Mouse (Mus musculus): Measurements from ENCODE around the gene Plcz1. TPM values are rescaled to one million over a fixed set of nuclear protein-coding genes. Genes with fewer than 3 reads are reported as not detected.
A peak's percentile ranks its signal among the peaks of the same experiment; 100 is the strongest.

Plcz1 gene
- not detected in 2 replicates for polyA plus RNA-seq (2011; ENCODE audit: insufficient read depth, insufficient read length, low read depth, missing spikeins)

DNA sequence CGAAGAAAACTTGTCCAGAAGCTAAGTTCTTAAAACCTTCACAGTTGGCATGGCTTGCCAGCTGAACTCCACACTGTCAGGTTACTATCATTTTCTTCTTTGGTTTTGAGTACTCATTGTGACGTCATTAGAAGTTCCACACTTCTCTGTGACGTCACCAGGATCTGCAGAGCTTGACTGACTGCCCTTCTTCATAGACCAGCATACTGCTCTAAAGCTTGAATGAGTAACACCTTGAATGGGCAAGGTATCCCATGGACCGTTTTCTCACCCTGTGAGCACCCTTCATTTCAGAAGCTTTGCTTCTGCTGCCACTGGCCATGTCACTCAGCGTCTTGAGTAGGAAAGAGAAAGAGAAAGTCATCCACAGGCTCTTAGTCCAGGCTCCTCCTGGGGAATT, at the start of gene Plcz1:
TSS of gene Plcz1 (minus strand) at position 101 of the 400 bp plus-strand sequence.
- no peaks in the 10 kb centered on the region for H3K4me1 ChIP-seq (ENCODE audit: control insufficient read depth, insufficient read depth, low read length)
- no peak within 1 kb of the TSS for H3K4me3 ChIP-seq (ENCODE audit: low read depth, low read length)
- H3K36me3 ChIP-seq (ENCODE audit: control insufficient read depth, insufficient read depth, low read length, poor library complexity, severe bottlenecking) = no peaks in the 10 kb centered on the region
- no peak within 1 kb of the TSS for H3K27ac ChIP-seq (ENCODE audit: insufficient read depth, low read length)
- TF ChIP-seq CTCF (IDR thresholded peaks at IDR 0.05; ENCODE audit: low read depth, low read length) (no peak), EP300 (IDR thresholded peaks at IDR 0.05; ENCODE audit: insufficient read depth, low read depth, low read length) (no peak), POLR2A (IDR thresholded peaks at IDR 0.05; ENCODE audit: insufficient read depth, low read length) (no peak)
- no peaks in the 10 kb centered on the region for H3K9me3 ChIP-seq (replicated peaks; ENCODE audit: control insufficient read depth, insufficient read depth, low read length, poor library complexity, severe bottlenecking)
- no peaks in the 10 kb centered on the region for H3K27me3 ChIP-seq (ENCODE audit: control insufficient read depth, insufficient read depth, low read length, poor library complexity, severe bottlenecking)
- H3K9ac ChIP-seq (ENCODE audit: low read depth, poor library complexity, severe bottlenecking) = no peak within 1 kb of the TSS

- H3K4me1 ChIP-seq (ENCODE audit: control insufficient read depth, insufficient read depth, low read length) = no peaks in the 10 kb centered on the region
Measured at GRCm38 (mm10) chr6:140089855-140090254, 48.6 kb upstream of the Plcz1 start.

DNA sequence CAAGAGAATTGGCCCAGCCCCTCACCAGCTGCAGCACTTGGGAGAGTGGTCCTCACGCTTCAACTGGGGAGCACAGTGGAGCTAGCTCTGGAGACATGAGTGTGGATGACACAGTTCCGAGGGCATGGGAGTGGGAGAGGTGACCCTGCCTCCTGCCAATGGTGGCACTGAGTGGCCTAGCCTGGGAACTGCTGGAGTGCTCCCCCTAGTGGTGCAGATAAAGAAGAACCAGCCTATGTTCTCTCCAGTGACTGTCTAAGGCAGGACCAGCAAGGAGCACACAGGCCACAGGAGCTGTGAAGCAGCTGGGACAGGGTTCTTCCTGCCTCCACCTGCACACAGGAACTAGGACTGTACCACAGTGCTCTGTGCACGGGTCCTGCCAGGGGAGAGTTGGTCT, 40.5 kb upstream of the Plcz1 start:
- Histone ChIP-seq H3K36me3 (ENCODE audit: control insufficient read depth, insufficient read depth, low read length, poor library complexity, severe bottlenecking) (no peaks in the 10 kb centered on the region), H3K27ac (ENCODE audit: insufficient read depth, low read length) (no peak overlapping the region), H3K27me3 (ENCODE audit: control insufficient read depth, insufficient read depth, low read length, poor library complexity, severe bottlenecking) (no peaks in the 10 kb centered on the region), H3K4me3 (ENCODE audit: low read depth, low read length) (no peak overlapping the region), H3K4me1 (ENCODE audit: control insufficient read depth, insufficient read depth, low read length) (no peaks in the 10 kb centered on the region), H3K9me3 (replicated peaks; ENCODE audit: control insufficient read depth, insufficient read depth, low read length, poor library complexity, severe bottlenecking) (no peaks in the 10 kb centered on the region; the same call in 1 of the 2 replicates), H3K9ac (ENCODE audit: low read depth, poor library complexity, severe bottlenecking) (no peak overlapping the region)
- peak; percentile 81 for TF ChIP-seq CTCF (IDR thresholded peaks at IDR 0.05; ENCODE audit: low read depth, low read length)
- no peak for TF ChIP-seq POLR2A (IDR thresholded peaks at IDR 0.05; ENCODE audit: insufficient read depth, low read length)

More at GRCm38 (mm10) chr6:140089855-140090254, 48.6 kb upstream of the Plcz1 start:
- no peak for TF ChIP-seq EP300 (IDR thresholded peaks at IDR 0.05; ENCODE audit: insufficient read depth, low read depth, low read length)
- TF ChIP-seq POLR2A (IDR thresholded peaks at IDR 0.05; ENCODE audit: insufficient read depth, low read length) = no peak
- no peak for TF ChIP-seq CTCF (IDR thresholded peaks at IDR 0.05; ENCODE audit: low read depth, low read length)
- Histone ChIP-seq H3K4me3 (ENCODE audit: low read depth, low read length) (no peak overlapping the region), H3K36me3 (ENCODE audit: control insufficient read depth, insufficient read depth, low read length, poor library complexity, severe bottlenecking) (no peaks in the 10 kb centered on the region), H3K9ac (ENCODE audit: low read depth, poor library complexity, severe bottlenecking) (no peak overlapping the region), H3K27ac (ENCODE audit: insufficient read depth, low read length) (no peak overlapping the region), H3K9me3 (replicated peaks; ENCODE audit: control insufficient read depth, insufficient read depth, low read length, poor library complexity, severe bottlenecking) (no peaks in the 10 kb centered on the region), H3K27me3 (ENCODE audit: control insufficient read depth, insufficient read depth, low read length, poor library complexity, severe bottlenecking) (no peaks in the 10 kb centered on the region)

DNA sequence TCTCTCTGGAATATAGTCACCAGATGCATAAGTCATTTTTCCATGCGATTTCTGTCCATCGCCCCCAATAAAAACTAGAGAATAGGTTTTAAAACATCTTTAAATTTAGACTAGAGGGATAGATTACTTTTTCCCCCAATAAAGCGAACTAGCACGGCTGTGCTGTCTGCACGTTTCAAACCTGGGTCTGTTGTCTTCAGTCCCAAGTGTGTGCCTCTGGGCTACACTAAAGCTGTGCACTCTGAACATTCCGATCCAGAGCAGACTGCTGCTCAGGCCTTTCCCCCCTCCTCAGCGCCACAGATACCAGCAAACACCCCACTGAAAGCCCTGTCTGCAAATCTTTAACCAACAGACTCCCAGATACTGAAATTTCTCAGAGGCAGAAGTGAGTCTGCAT, 39.7 kb upstream of the Plcz1 start:
- no peaks in the 10 kb centered on the region; the same call in 1 of the 2 replicates for H3K9me3 ChIP-seq (replicated peaks; ENCODE audit: control insufficient read depth, insufficient read depth, low read length, poor library complexity, severe bottlenecking)
- no peak overlapping the region for H3K27ac ChIP-seq (ENCODE audit: insufficient read depth, low read length)
- no peaks in the 10 kb centered on the region for H3K4me1 ChIP-seq (ENCODE audit: control insufficient read depth, insufficient read depth, low read length)
- H3K27me3 ChIP-seq (ENCODE audit: control insufficient read depth, insufficient read depth, low read length, poor library complexity, severe bottlenecking) = no peaks in the 10 kb centered on the region
- H3K9ac ChIP-seq (ENCODE audit: low read depth, poor library complexity, severe bottlenecking) = no peak overlapping the region
- no peak overlapping the region for H3K4me3 ChIP-seq (ENCODE audit: low read depth, low read length)
- no peaks in the 10 kb centered on the region for H3K36me3 ChIP-seq (ENCODE audit: control insufficient read depth, insufficient read depth, low read length, poor library complexity, severe bottlenecking)
- TF ChIP-seq EP300 (IDR thresholded peaks at IDR 0.05; ENCODE audit: insufficient read depth, low read depth, low read length) (no peak), POLR2A (IDR thresholded peaks at IDR 0.05; ENCODE audit: insufficient read depth, low read length) (no peak), CTCF (IDR thresholded peaks at IDR 0.05; ENCODE audit: low read depth, low read length) (no peak)

DNA sequence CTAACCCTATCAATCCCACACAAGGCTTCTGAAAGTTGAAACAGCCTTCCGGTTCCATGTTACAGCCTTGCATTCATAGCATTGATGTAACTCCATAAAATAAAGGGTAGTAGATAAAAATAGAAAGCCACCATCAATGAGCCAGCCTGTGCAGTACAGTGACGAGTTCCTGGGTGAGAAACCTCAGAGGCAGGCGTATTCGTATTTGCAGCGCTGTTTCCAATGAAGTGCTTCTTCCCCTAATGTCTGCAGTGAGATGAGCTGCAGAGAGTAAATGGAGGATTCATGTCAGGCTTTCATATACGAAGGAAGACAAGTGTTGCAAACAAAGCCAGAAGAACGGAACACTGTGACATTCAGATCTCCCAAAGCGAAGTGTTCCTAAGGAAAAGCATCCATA, 27.9 kb upstream of the Plcz1 start:
- H3K4me1 ChIP-seq (ENCODE audit: control insufficient read depth, insufficient read depth, low read length) = no peaks in the 10 kb centered on the region
- H3K4me3 ChIP-seq (ENCODE audit: low read depth, low read length) = no peak overlapping the region
- no peaks in the 10 kb centered on the region; the same call in 1 of the 2 replicates for H3K9me3 ChIP-seq (replicated peaks; ENCODE audit: control insufficient read depth, insufficient read depth, low read length, poor library complexity, severe bottlenecking)
- H3K36me3 ChIP-seq (ENCODE audit: control insufficient read depth, insufficient read depth, low read length, poor library complexity, severe bottlenecking) = no peaks in the 10 kb centered on the region
- H3K27ac ChIP-seq (ENCODE audit: insufficient read depth, low read length) = no peak overlapping the region
- H3K9ac ChIP-seq (ENCODE audit: low read depth, poor library complexity, severe bottlenecking) = no peak overlapping the region
- TF ChIP-seq EP300 (IDR thresholded peaks at IDR 0.05; ENCODE audit: insufficient read depth, low read depth, low read length) (no peak), POLR2A (IDR thresholded peaks at IDR 0.05; ENCODE audit: insufficient read depth, low read length) (no peak), CTCF (IDR thresholded peaks at IDR 0.05; ENCODE audit: low read depth, low read length) (no peak)
- H3K27me3 ChIP-seq (ENCODE audit: control insufficient read depth, insufficient read depth, low read length, poor library complexity, severe bottlenecking) = no peaks in the 10 kb centered on the region

DNA sequence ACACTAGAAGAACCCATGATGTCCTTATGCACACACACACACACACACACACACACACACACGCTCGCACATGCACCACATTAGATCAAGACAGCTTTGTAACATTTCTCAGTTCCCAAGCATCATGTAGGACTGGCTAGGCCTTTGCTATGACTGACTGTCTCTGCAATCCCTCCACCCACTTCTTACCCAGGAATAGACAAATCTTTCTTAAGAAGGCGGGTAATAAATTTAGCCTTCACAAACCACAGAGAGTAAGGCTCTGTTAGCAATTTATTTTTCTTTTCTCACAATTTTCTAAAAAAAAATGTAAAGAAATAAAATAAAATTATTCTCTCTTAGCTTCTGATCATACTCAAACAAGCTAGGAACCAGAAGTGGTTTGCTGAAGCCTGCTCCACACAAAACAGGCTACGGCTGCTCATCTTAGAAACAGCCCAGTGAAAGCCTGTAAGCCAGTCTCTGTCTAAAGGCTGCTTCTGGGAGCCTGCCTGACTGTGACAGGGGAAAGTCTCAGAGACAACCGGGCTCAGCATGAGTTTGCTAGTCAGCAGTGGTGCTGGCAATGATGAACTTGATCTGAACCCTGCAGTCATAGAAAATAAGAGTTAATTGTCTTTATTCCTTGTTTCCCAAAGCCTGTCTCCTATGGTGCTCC, 13.1 kb upstream of the Plcz1 start:
- Histone ChIP-seq H3K27ac (ENCODE audit: insufficient read depth, low read length) (no peak overlapping the region), H3K4me1 (ENCODE audit: control insufficient read depth, insufficient read depth, low read length) (no peaks in the 10 kb centered on the region), H3K36me3 (ENCODE audit: control insufficient read depth, insufficient read depth, low read length, poor library complexity, severe bottlenecking) (no peaks in the 10 kb centered on the region), H3K9ac (ENCODE audit: low read depth, poor library complexity, severe bottlenecking) (no peak overlapping the region), H3K4me3 (ENCODE audit: low read depth, low read length) (no peak overlapping the region), H3K9me3 (replicated peaks; ENCODE audit: control insufficient read depth, insufficient read depth, low read length, poor library complexity, severe bottlenecking) (no peaks in the 10 kb centered on the region), H3K27me3 (ENCODE audit: control insufficient read depth, insufficient read depth, low read length, poor library complexity, severe bottlenecking) (no peaks in the 10 kb centered on the region)
- TF ChIP-seq POLR2A (IDR thresholded peaks at IDR 0.05; ENCODE audit: insufficient read depth, low read length) = no peak

Measured in ES-Bruce4 (cell line).